Mouse (Mus musculus) ZHBTc4 (cell line): ENCODE results near the gene Ccl9.

Experiments
- DNase-seq: peaks from one replicate; pipeline ENCODE4 v3.0.0-alpha.2; 2011; ENCODE audit warnings: low read depth, low spot score

The Ccl9 gene

GRCm38 (mm10) chr11:83578186-83578760, at the start of gene Ccl9:
TSS of gene Ccl9 (minus strand) at chr11:83578636.
- DNase-seq: no peak

- no peak for DNase-seq
These were observed 45.1 kb upstream of the Ccl9 start for GRCm38 (mm10) chr11:83623586-83623985.

GRCm38 (mm10) chr11:83619037-83619436, 40.6 kb upstream of the Ccl9 start:
- no peak for DNase-seq

GRCm38 (mm10) chr11:83618238-83618637, 39.8 kb upstream of the Ccl9 start:
- DNase-seq: no peak

- no peak for DNase-seq
These were observed 38.1 kb upstream of the Ccl9 start for GRCm38 (mm10) chr11:83616586-83616985.

- DNase-seq: no peak
These were observed 32.5 kb upstream of the Ccl9 start for GRCm38 (mm10) chr11:83610900-83611299.

GRCm38 (mm10) chr11:83606396-83606795, 28.0 kb upstream of the Ccl9 start:
- DNase-seq: no peak

- DNase-seq: no peak
These were observed 27.1 kb upstream of the Ccl9 start for GRCm38 (mm10) chr11:83605535-83605934.

- no peak for DNase-seq
These were observed 26.3 kb upstream of the Ccl9 start for GRCm38 (mm10) chr11:83604698-83605097.

- DNase-seq: no peak
These were observed 25.0 kb upstream of the Ccl9 start for GRCm38 (mm10) chr11:83603399-83603798.

GRCm38 (mm10) chr11:83600576-83600975, 22.1 kb upstream of the Ccl9 start:
- no peak for DNase-seq

GRCm38 (mm10) chr11:83598991-83599390, 20.6 kb upstream of the Ccl9 start:
- no peak for DNase-seq

GRCm38 (mm10) chr11:83598207-83598837, 19.9 kb upstream of the Ccl9 start:
- DNase-seq: no peak

- no peak for DNase-seq
These were observed 19.4 kb upstream of the Ccl9 start for GRCm38 (mm10) chr11:83597796-83598195.

GRCm38 (mm10) chr11:83595669-83596455, 17.4 kb upstream of the Ccl9 start:
- DNase-seq: no peak

GRCm38 (mm10) chr11:83593453-83593852, 15.0 kb upstream of the Ccl9 start:
- DNase-seq: no peak

- no peak for DNase-seq
These were observed 14.4 kb upstream of the Ccl9 start, which contains the start of gene Ccl6 for GRCm38 (mm10) chr11:83592853-83593252. TSS of gene Ccl6 (minus strand) at chr11:83593087.

- no peak for DNase-seq
These were observed 5.8 kb upstream of the Ccl9 start for GRCm38 (mm10) chr11:83584232-83584631.

- DNase-seq: no peak
These were observed 5.0 kb upstream of the Ccl9 start for GRCm38 (mm10) chr11:83583450-83583754.

- peak; percentile 50 for DNase-seq
These were observed 4.4 kb upstream of the Ccl9 start for GRCm38 (mm10) chr11:83582626-83583449.

- peak; percentile 61 for DNase-seq
These were observed 3.5 kb upstream of the Ccl9 start for GRCm38 (mm10) chr11:83581626-83582610.
